In the genomic region with DNA sequence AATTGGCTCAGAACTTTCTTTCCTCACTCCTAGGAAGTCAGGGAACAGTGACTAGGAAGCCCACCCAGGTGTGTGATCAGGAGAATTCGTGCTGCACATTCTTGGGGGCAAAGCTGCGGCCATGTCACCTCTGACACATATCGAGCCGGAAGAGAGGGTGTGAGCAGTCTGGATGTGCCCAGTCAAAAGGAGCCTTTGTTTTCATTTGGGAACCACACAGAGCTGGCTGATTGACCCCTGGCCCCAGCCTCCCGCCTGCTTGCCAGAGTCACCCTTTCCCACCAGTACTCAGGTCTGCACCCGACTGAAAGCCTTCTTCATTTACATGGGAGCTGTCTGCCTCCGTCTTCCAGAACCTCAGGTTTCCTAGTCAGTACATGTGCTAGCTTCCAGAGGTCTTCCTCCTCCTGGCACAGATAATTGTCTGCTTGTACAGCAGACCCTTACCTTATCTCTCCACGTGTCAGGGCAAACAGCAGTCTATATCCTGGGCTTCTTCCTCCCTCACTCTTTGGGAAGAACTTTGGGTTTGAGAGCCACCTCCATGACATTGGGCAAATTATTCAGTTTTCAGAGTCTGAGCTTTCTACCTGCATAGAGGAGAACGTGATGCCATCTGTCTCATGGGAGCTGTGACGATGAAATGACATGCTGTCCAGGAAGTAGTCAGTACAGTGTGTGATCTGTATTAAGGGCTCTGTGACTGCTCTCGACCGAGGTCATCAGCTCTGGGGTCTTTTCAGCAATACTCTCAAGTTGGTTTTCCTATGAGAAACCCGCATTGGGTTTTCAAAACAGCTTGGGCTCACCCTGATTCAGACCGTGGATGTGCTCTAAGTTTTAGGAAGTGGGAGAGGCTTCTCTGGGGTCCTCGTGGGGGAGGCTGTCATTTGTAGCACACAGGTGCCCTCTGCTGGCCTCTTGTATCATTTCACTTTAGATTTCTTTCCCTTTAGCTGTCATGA, we compare ENCODE assay signal across 8 mouse cellular contexts.
A peak's percentile ranks its signal among the peaks of the same experiment; 100 is the strongest.
DNase-seq lines count a peak whose midpoint lies in the region; ATAC-seq and TF ChIP-seq lines count a peak whose summit lies in the region.

No protein-coding gene starts in this region.

- no peak for TF ChIP-seq POLR2A in olfactory bulb, adult 2 months (IDR thresholded peaks at IDR 0.05; ENCODE audit: insufficient read depth, low read depth, low read length)

- H3K4me1 ChIP-seq in E14TG2a.4 (replicated peaks; ENCODE audit: low read depth, low read length): peaks cover 36% of the 10 kb centered on the region
- peaks cover 4% of the 10 kb centered on the region; the same call in 1 of the 2 replicates for H3K4me1 ChIP-seq in intestine, postnatal 0 days (replicated peaks; ENCODE audit: control insufficient read depth, insufficient read depth, low read length)
- H3K4me1 ChIP-seq in lung, embryonic 15.5 days: peaks cover 10% of the 10 kb centered on the region; the same call in 1 of the 2 replicates
- H3K4me1 ChIP-seq in olfactory bulb, adult 2 months (ENCODE audit: control insufficient read depth, insufficient read depth, low read length): peaks cover 7% of the 10 kb centered on the region

- peak; percentile 59 for ATAC-seq in intestine, postnatal 0 days
- ATAC-seq in lung, embryonic 15.5 days (ENCODE audit: borderline replicate concordance, extremely low read depth, low FRiP score, low TSS enrichment): peak; percentile 81

- H3K9ac ChIP-seq in intestine, postnatal 0 days (ENCODE audit: low read depth, low read length): no peak overlapping the region
- H3K9ac ChIP-seq in lung, embryonic 15.5 days: no peak overlapping the region

- H3K27me3 ChIP-seq in E14TG2a.4 (ENCODE audit: insufficient read depth, low read length): 0 out of 2 replicates have a peak, but pooled peaks cover 3% of the 10 kb centered on the region
- no peaks in the 10 kb centered on the region for H3K27me3 ChIP-seq in intestine, postnatal 0 days (replicated peaks; ENCODE audit: control insufficient read depth, insufficient read depth, low read length)
- no peaks in the 10 kb centered on the region for H3K27me3 ChIP-seq in lung, embryonic 15.5 days

- no peak overlapping the region for H3K4me3 ChIP-seq in E14TG2a.4 (replicated peaks; ENCODE audit: low read length)
- 0 out of 2 replicates have a peak overlapping the region, but pooled peaks have one; percentile 7 for H3K4me3 ChIP-seq in intestine, postnatal 0 days (ENCODE audit: low read depth, low read length)
- H3K4me3 ChIP-seq in lung, embryonic 15.5 days: no peak overlapping the region
- no peak overlapping the region for H3K4me3 ChIP-seq in olfactory bulb, adult 2 months (ENCODE audit: insufficient read depth, low read depth, low read length)

- H3K36me3 ChIP-seq in E14TG2a.4 (ENCODE audit: insufficient read depth, low read length): no peaks in the 10 kb centered on the region
- H3K36me3 ChIP-seq in intestine, postnatal 0 days (ENCODE audit: control insufficient read depth, insufficient read depth): no peaks in the 10 kb centered on the region
- no peaks in the 10 kb centered on the region for H3K36me3 ChIP-seq in lung, embryonic 15.5 days

- peak; percentile 35 for DNase-seq in adrenal gland, adult 2 months
- no peak for DNase-seq in adrenal gland, postnatal 4 days (ENCODE audit: low spot score in 2 of 2)
- DNase-seq in cerebellum, postnatal 10 days: peak; percentile 72 to 75
- DNase-seq in heart, adult 18-20 months: peak; percentile 48 to 72

- WGBS in intestine, postnatal 0 days: 28% methylated on average over 15 of the region's 15 CpGs
- 28% methylated on average over 15 of the region's 15 CpGs for WGBS in lung, embryonic 15.5 days
- 48% methylated on average over 15 of the region's 15 CpGs for WGBS in olfactory bulb, adult 2 months

- TF ChIP-seq CTCF in E14TG2a.4 (conservative IDR thresholded peaks at IDR 0.05; ENCODE audit: low read length): peak; percentile 42
- peak; percentile 87 for TF ChIP-seq CTCF in intestine, postnatal 0 days (IDR thresholded peaks at IDR 0.05; ENCODE audit: low read depth)
- peak; percentile 61 for TF ChIP-seq CTCF in olfactory bulb, adult 2 months (IDR thresholded peaks at IDR 0.05; ENCODE audit: insufficient read depth, low read depth, low read length)

- peak overlapping the region; percentile 50 for H3K27ac ChIP-seq in intestine, postnatal 0 days (ENCODE audit: low read depth, low read length)
- no peak overlapping the region for H3K27ac ChIP-seq in lung, embryonic 15.5 days
- H3K27ac ChIP-seq in olfactory bulb, adult 2 months (ENCODE audit: insufficient read depth, low read depth, low read length): no peak overlapping the region

- H3K9me3 ChIP-seq in E14TG2a.4 (ENCODE audit: low read length): no peaks in the 10 kb centered on the region
- H3K9me3 ChIP-seq in intestine, postnatal 0 days (ENCODE audit: control insufficient read depth): no peaks in the 10 kb centered on the region
- no peaks in the 10 kb centered on the region for H3K9me3 ChIP-seq in lung, embryonic 15.5 days

- H3K4me2 ChIP-seq in intestine, postnatal 0 days (replicated peaks; ENCODE audit: low read depth): peak overlapping the region; percentile 28
- peak overlapping the region; percentile 45 for H3K4me2 ChIP-seq in lung, embryonic 15.5 days

Comparison
In these comparisons a context has a peak if more than half of its experiments do, and no peak if none do; other contexts are left out.
1. DNase-seq: peak in adrenal gland, adult 2 months (single experiment), cerebellum, postnatal 10 days (2 of 2) and heart, adult 18-20 months (2 of 2); none in adrenal gland, postnatal 4 days (0 of 2).
2. Peak in every context shown above with its lines, with median percentiles within 50 percentile points of each other: CTCF ChIP-seq.